Mouse (Mus musculus) heart, embryonic 11.5 days (tissue): Measurements from ENCODE around the gene Cd4. TPM values are rescaled to one million over a fixed set of nuclear protein-coding genes. Genes with fewer than 3 reads are reported as not detected.
A peak's percentile ranks its signal among the peaks of the same experiment; 100 is the strongest.
"Not testable (repeated sequence)": the region's sequence is repeated elsewhere in the genome, so short reads cannot be mapped to it uniquely, and the experiment has no call there.

ENCODE experiments used
- ATAC-seq: fragments of 200-750 bp; cut with Nextera tagmentation; replicated peaks from 2 replicates; pipeline ENCODE4 v1.8.0; 2017; ENCODE audit warnings: moderate library complexity; ENCODE audit not compliant: insufficient number of reproducible peaks, low FRiP score, low TSS enrichment
- H3K27ac ChIP-seq: fragments of 300-500 bp; sonication (generic); 2 replicates; pipeline ENCODE4 v1.5.1; 2014; ENCODE audit warnings: mild to moderate bottlenecking, low read depth, low read length
- H3K27me3 ChIP-seq: fragments of 300-500 bp; sonication (generic); 2 replicates; pipeline ENCODE4 v1.6.1; 2014; ENCODE audit warnings: mild to moderate bottlenecking, low read length, mixed read lengths; ENCODE audit not compliant: control insufficient read depth, insufficient read depth
- H3K36me3 ChIP-seq: fragments of 300-500 bp; sonication (generic); 2 replicates; pipeline ENCODE4 v1.6.1; 2014; ENCODE audit warnings: mild to moderate bottlenecking, low read length, moderate library complexity, mixed read lengths; ENCODE audit not compliant: control insufficient read depth, insufficient read depth
- H3K4me1 ChIP-seq: fragments of 300-500 bp; sonication (generic); 2 replicates; pipeline ENCODE4 v1.6.1; 2014; ENCODE audit warnings: low read length; ENCODE audit not compliant: control insufficient read depth, insufficient read depth
- H3K4me2 ChIP-seq: fragments of 300-500 bp; sonication (generic); 2 replicates; pipeline ENCODE4 v1.6.1; 2014; ENCODE audit warnings: mild to moderate bottlenecking, moderate library complexity
- H3K4me3 ChIP-seq: fragments of 300-500 bp; sonication (generic); 2 replicates; pipeline ENCODE4 v1.5.1; 2014; ENCODE audit warnings: low read depth, low read length
- H3K9ac ChIP-seq: fragments of 300-500 bp; sonication (generic); 2 replicates; pipeline ENCODE4 v1.6.1; 2014; ENCODE audit warnings: mild to moderate bottlenecking, low read depth, low read length, moderate library complexity
- H3K9me3 ChIP-seq: fragments of 300-500 bp; sonication (generic); replicated peaks from 2 replicates; pipeline ENCODE4 v1.6.1; 2016; ENCODE audit warnings: low read length; ENCODE audit not compliant: control insufficient read depth
- WGBS: fragments of 180-500 bp; shearing (Covaris S2); extraction: QIAGEN DNeasy Blood & Tissue Kit; methylation state at CpG from one replicate; pipeline ENCODE4 v1.1.7; 2014; ENCODE audit not compliant: insufficient replicate concordance; 5-methylcytosine and 5-hydroxymethylcytosine counted together
- polyA plus RNA-seq: library from polyadenylated mRNA; unstranded; fragments of >200 nt; fragmentation: Nextera tagmentation; extraction: Ambion mirVana; gene quantifications from 2 replicates; pipeline ENCODE4 v1.2.1, GENCODE M21; 2014

Gene Cd4
- polyA plus RNA-seq, 1 experiment from 2014 or later: not detected

DNA sequence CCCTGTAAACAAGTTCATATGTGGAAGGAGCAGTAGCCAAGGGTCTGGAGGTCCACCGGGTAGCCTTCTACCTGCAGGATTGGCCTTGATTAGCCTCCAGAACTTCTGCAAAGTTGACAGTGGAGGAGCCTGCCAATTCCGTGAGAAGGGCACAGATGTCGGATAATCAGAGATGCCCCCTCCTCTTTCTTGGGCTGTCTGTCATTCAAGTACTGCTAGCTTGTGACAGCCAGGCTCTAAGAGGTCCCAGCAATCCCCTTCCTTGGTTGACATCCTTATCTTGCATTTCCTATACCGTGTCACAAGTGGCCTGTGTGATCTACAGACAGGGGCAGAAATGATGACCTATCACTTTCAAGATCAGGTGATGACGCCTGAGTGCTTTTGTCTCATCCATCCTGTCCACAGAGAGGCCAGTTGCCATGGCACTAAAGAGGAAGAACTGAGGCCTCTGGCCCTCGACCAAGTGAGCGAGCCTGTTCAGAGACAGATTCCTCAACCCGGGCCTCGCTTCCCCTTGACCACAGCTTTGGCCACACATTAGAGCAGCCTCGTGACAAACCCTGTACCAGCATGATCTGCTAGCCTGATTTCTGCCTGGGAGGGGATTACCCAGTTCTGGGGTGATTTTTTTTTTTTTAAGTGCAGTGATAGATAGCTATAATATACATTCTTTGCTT is 12.9 kb upstream of the Cd4 start:
- Histone ChIP-seq H3K4me2 (no peak overlapping the region), H3K4me3 (no peak overlapping the region), H3K9me3 (no peaks in the 10 kb centered on the region), H3K36me3 (no peaks in the 10 kb centered on the region; the same call in 1 of the 2 replicates), H3K4me1 (peaks cover 12% of the 10 kb centered on the region; the same call in 1 of the 2 replicates), H3K27me3 (no peaks in the 10 kb centered on the region), H3K9ac (peak overlapping the region; percentile 46; the same call in 1 of the 2 replicates), H3K27ac (no peak overlapping the region)
- ATAC-seq: no peak
- WGBS: 37% methylated on average over 10 of the region's 10 CpGs

DNA sequence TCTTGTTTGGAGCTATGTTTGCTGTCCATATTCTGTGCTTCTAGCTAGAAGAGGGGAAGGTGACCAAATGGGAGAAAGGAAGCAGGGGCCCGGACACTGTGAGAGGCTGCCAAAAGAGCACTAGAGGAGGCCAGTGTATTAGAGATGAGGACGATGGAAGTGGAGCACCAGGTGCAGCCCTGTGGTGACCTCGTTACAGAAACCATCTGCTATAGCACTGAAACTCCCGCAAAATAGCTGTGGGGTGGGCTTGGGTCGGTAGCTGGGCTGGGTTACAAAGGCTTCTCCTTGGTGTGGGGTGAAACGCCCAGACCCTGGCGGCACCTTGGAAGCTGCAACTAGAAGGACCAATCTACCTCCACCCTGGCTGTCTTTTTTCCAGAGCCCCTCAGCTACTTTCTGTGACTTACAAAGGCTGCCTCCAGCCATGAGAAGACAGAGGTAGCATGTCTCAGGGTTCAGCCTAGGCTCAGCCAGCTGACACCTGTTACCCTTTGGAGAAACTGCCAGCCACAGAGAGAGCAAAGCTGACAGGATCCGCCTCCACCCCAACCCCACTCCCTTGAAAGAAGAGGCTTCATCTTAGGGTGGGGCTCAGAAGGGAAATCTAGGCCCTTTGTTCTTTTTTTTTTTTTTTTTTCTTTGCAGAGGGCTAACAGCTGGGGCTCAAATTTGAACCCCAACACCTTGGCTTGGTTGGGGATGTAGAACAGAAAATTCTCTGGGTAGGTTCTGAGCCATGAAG is 12.2 kb upstream of the Cd4 start:
- 68% methylated on average over 8 of the region's 8 CpGs for WGBS
- Histone ChIP-seq H3K36me3 (no peaks in the 10 kb centered on the region; the same call in 1 of the 2 replicates), H3K9ac (no peak overlapping the region; the same call in 1 of the 2 replicates), H3K4me3 (no peak overlapping the region), H3K9me3 (no peaks in the 10 kb centered on the region), H3K4me1 (peaks cover 10% of the 10 kb centered on the region; the same call in 1 of the 2 replicates), H3K27me3 (no peaks in the 10 kb centered on the region), H3K27ac (no peak overlapping the region), H3K4me2 (no peak overlapping the region)
- no peak for ATAC-seq

DNA sequence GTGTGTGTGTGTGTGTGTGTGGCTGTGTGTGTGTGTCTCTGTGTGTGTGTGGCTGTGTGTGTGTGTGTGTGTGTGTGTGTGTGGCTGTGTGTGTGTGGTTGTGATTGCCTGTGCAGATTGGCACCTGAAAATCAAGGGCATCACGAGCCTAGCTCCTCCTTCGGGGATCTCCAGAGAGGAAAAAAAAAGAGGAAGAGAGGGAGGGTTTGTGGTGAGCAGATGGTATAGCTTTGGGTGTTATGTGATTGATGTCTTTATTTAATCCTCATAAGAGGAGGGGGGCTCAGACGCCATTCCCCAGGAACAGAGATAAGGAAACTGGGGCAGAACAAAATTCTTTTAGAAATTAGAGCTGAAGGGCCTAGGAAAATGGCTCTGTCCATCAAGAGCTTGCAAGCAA is 10.3 kb upstream of the Cd4 start:
- WGBS: 35% methylated on average over 3 of the region's 3 CpGs

DNA sequence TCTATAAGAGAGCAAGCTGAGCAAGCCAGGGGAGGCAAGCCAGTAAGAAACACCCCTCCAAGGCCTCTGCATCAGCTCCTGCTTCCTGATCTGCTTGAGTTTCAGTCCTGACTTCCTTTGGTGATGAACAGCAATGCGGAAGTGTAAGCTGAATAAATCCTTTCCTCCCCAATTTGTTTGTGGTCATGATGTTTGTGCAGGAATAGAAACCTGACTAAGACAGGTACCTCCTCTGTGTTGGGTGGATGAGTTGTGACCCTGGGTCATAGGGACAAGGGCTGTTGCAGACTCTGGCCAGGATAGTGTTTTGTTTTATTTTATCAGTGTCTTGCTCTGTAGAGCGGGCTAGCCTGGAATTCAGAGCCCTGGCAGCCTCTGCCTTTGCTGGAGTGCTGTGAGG is 6.1 kb upstream of the Cd4 start:
- not testable (repeated sequence) for H3K27ac ChIP-seq, H3K4me2 ChIP-seq, H3K4me1 ChIP-seq, ATAC-seq, H3K36me3 ChIP-seq, H3K27me3 ChIP-seq, H3K9me3 ChIP-seq, H3K4me3 ChIP-seq, H3K9ac ChIP-seq
- 81% methylated on average over 2 of the region's 2 CpGs for WGBS

More for the DNA sequence above, 10.3 kb upstream of the Cd4 start:
- Histone ChIP-seq H3K36me3 (no peaks in the 10 kb centered on the region; the same call in 1 of the 2 replicates), H3K4me3 (no peak overlapping the region), H3K4me2 (no peak overlapping the region), H3K9me3 (no peaks in the 10 kb centered on the region), H3K9ac (no peak overlapping the region), H3K4me1 (no peaks in the 10 kb centered on the region), H3K27ac (no peak overlapping the region), H3K27me3 (no peaks in the 10 kb centered on the region)
- ATAC-seq: no peak

DNA sequence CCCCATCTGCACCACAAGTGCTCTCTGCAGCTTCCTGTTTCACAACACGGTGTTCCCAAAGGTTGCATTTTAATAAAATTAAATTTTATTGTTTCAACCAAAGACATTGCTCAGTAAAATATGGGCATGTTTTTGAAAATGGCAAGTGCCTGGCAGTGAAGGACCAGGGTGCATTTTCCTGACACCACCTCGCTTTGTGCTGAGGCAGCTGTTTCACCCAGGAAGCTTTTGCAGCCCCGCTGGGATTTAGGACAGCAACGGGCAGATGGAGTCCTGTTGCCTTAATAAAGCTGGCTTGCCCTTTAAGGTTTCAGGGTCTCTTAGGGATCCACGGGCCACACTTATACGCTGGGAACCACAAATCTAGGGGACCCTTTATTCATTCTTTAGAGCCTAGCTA is 3.0 kb upstream of the Cd4 start:
- Histone ChIP-seq H3K9me3 (no peaks in the 10 kb centered on the region), H3K4me3 (no peak overlapping the region), H3K4me2 (no peak overlapping the region), H3K27me3 (no peaks in the 10 kb centered on the region), H3K36me3 (no peaks in the 10 kb centered on the region), H3K4me1 (no peaks in the 10 kb centered on the region), H3K9ac (no peak overlapping the region), H3K27ac (no peak overlapping the region)
- 56% methylated on average over 6 of the region's 6 CpGs for WGBS
- no peak for ATAC-seq

DNA sequence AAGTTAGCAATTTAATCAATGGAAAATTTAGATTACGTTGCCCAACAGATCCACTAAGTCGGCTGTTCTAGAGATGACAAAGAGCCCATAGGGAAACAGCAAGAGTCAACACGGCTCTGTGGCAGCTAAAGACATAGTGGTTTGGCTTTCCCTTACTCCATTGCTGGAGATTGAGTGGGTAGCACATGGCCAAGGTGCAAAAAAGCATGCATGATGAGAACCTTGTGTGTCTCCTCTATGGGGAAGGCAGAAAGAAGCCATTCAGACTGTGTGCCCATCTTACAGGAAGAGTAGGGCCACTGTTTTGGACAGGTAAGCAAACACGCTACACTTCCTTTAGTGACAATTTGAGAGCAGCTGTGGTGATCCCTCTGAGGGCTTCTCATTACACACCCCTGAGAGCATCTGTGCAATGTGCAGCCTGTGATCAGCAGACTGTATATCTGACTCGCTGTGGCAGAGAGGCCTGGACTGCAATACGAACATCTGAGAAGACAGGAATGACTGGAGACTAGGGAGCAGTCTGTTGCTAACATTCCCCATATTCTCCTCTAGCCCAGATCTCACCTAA is 619 bp upstream of the Cd4 start:
- WGBS: 89% methylated on average over 6 of the region's 6 CpGs
- no peak overlapping the region for H3K4me2 ChIP-seq
- no peaks in the 10 kb centered on the region for H3K27me3 ChIP-seq
- no peak overlapping the region for H3K4me3 ChIP-seq
- no peaks in the 10 kb centered on the region for H3K9me3 ChIP-seq
- H3K9ac ChIP-seq: no peak overlapping the region
- no peak for ATAC-seq
- H3K36me3 ChIP-seq: no peaks in the 10 kb centered on the region
- H3K4me1 ChIP-seq: no peaks in the 10 kb centered on the region
- no peak overlapping the region for H3K27ac ChIP-seq

DNA sequence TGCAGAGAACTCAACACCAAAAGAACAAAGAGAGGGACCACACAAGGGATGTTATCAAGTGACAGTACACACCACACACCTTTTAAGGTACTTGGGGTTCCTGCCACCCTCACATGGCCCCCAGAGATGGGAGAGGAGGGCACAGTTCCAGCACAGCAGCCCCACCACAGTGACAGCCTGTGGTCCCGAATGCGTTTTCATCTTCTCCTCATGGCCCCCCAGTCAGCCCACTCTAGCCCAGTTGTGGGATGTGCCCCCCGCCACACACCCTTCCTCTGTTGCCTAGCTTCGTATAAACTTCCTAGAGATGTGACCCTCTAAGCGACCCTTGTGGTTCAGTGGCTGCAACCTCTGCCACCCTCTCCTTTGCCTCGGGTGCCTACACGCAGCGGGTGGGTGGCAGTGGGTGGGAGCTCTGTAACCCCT is 2.1 kb downstream of the Cd4 start:
- Histone ChIP-seq H3K4me1 (no peaks in the 10 kb centered on the region), H3K4me2 (no peak overlapping the region), H3K27me3 (no peaks in the 10 kb centered on the region), H3K27ac (no peak overlapping the region), H3K9ac (no peak overlapping the region), H3K36me3 (no peaks in the 10 kb centered on the region), H3K4me3 (no peak overlapping the region), H3K9me3 (no peaks in the 10 kb centered on the region)
- no peak for ATAC-seq
- WGBS: 85% methylated on average over 8 of the region's 8 CpGs

DNA sequence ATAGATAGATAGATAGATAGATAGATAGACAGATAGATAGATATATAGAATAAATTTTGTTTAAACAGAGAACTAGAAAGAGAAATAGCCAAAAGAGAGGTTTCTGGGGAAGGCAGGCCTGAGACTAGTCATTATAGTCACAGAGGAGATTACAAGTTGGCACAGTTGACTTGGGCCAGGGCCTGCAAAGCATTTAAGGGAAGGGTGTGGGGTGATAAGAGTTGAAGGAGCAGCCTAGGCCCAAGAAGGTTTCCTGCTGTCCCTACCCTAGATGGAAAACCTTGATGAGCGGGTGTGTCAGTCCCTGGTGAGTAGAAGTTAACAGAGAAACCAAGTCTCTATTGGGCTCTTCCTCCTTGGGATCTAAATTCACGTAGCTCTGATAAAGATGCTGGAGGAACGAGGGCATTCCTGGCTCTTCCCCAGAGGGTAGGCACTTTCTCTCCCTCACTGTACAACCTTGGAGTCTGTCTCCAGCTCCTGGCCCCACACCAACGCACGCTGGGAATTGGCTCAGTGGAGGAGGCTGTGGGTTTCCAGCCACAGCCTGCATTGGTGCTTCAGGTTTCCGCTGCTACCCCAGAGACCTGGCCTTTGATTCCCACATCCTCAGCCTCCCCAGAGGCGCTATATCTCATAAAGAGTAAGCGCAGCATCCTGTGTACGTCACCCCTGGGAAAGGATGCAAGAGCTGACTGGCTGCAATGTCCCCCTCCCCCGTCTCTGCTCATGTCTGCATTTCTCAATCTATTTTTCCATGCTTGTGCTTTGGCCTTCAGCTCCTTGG is 3.1 kb downstream of the Cd4 start:
- no peak; the same call in 1 of the 2 replicates for ATAC-seq
- no peaks in the 10 kb centered on the region for H3K36me3 ChIP-seq
- 64% methylated on average over 10 of the region's 10 CpGs for WGBS

More for the DNA sequence above, 3.1 kb downstream of the Cd4 start:
- H3K27ac ChIP-seq: no peak overlapping the region
- H3K4me3 ChIP-seq: no peak overlapping the region
- H3K4me2 ChIP-seq: no peak overlapping the region
- H3K9me3 ChIP-seq: no peaks in the 10 kb centered on the region
- H3K27me3 ChIP-seq: no peaks in the 10 kb centered on the region
- H3K4me1 ChIP-seq: no peaks in the 10 kb centered on the region
- H3K9ac ChIP-seq: no peak overlapping the region
